Mouse (Mus musculus) midbrain, embryonic 11.5 days (tissue): Measurements from ENCODE around the gene Ndufs2. TPM values are rescaled to one million over a fixed set of nuclear protein-coding genes. Genes with fewer than 3 reads are reported as not detected.

Experiments used
- ATAC-seq: fragments of 200-750 bp; cut with Nextera tagmentation; 2 replicates; pipeline ENCODE4 v1.8.0; 2017; ENCODE audit warnings: moderate TSS enrichment, moderate library complexity; ENCODE audit not compliant: low FRiP score
- DNase-seq: peaks from one replicate; pipeline ENCODE4 v3.0.0; 2015; ENCODE audit warnings: low spot score; ENCODE audit errors: missing footprints
- H3K27ac ChIP-seq: fragments of 300-500 bp; sonication (generic); 2 replicates; pipeline ENCODE4 v1.5.1; 2014; ENCODE audit warnings: low read depth, low read length
- H3K27me3 ChIP-seq: fragments of 300-500 bp; sonication (generic); 2 replicates; pipeline ENCODE4 v1.6.1; 2014; ENCODE audit warnings: mild to moderate bottlenecking, low read length, moderate library complexity, mixed read lengths; ENCODE audit not compliant: control insufficient read depth, insufficient read depth
- H3K36me3 ChIP-seq: fragments of 300-500 bp; sonication (generic); 2 replicates; pipeline ENCODE4 v1.6.1; 2014; ENCODE audit warnings: mild to moderate bottlenecking, low read length, moderate library complexity, mixed read lengths; ENCODE audit not compliant: control insufficient read depth, insufficient read depth
- H3K4me1 ChIP-seq: fragments of 300-500 bp; sonication (generic); 2 replicates; pipeline ENCODE4 v1.6.1; 2014; ENCODE audit warnings: low read length; ENCODE audit not compliant: control insufficient read depth, insufficient read depth
- H3K4me2 ChIP-seq: fragments of 300-500 bp; sonication (generic); 2 replicates; pipeline ENCODE4 v1.6.1; 2014; ENCODE audit warnings: mild to moderate bottlenecking, moderate library complexity
- H3K4me3 ChIP-seq: fragments of 300-500 bp; sonication (generic); 2 replicates; pipeline ENCODE4 v1.5.1; 2014; ENCODE audit warnings: low read depth, low read length
- H3K9ac ChIP-seq: fragments of 300-500 bp; sonication (generic); 2 replicates; pipeline ENCODE4 v1.6.1; 2014; ENCODE audit warnings: low read length
- H3K9me3 ChIP-seq: fragments of 300-500 bp; sonication (generic); 2 replicates; pipeline ENCODE4 v1.6.1; 2016; ENCODE audit warnings: low read length; ENCODE audit not compliant: control insufficient read depth
- WGBS: fragments of 180-500 bp; shearing (Covaris S2); extraction: QIAGEN DNeasy Blood & Tissue Kit; methylation state at CpG from one replicate; pipeline ENCODE4 v1.1.7; 2014; 5-methylcytosine and 5-hydroxymethylcytosine counted together
- polyA plus RNA-seq: library from polyadenylated mRNA; unstranded; fragments of >200 nt; fragmentation: Nextera tagmentation; extraction: Ambion mirVana; gene quantifications from 2 replicates; pipeline ENCODE4 v1.2.1, GENCODE M21; 2014

The Ndufs2 gene
- polyA plus RNA-seq, 1 experiment from 2014 or later: 232 TPM

GRCm38 (mm10) chr1:171192283-171192682 lies 58.9 kb downstream of the Ndufs2 start:
- Histone ChIP-seq H3K9ac (no peak overlapping the region), H3K4me3 (no peak overlapping the region), H3K27me3 (peaks cover 17% of the 10 kb centered on the region; the same call in 1 of the 2 replicates), H3K9me3 (no peaks in the 10 kb centered on the region), H3K4me2 (no peak overlapping the region), H3K27ac (no peak overlapping the region), H3K36me3 (no peaks in the 10 kb centered on the region), H3K4me1 (peaks cover 33% of the 10 kb centered on the region)
- WGBS: 40% methylated on average over 10 of the region's 10 CpGs
- ATAC-seq (no peak), DNase-seq (peak; percentile 82)

- Histone ChIP-seq H3K36me3 (no peaks in the 10 kb centered on the region), H3K4me1 (peaks cover 31% of the 10 kb centered on the region), H3K4me2 (no peak overlapping the region), H3K9ac (no peak overlapping the region), H3K9me3 (no peaks in the 10 kb centered on the region), H3K27me3 (peaks cover 13% of the 10 kb centered on the region; the same call in 1 of the 2 replicates), H3K27ac (no peak overlapping the region), H3K4me3 (no peak overlapping the region)
- no peak for ATAC-seq
- peak; percentile 59 for DNase-seq
- 91% methylated on average over 9 of the region's 9 CpGs for WGBS
Observed at GRCm38 (mm10) chr1:171190832-171191231, 60.4 kb downstream of the Ndufs2 start.

GRCm38 (mm10) chr1:171189476-171190114 lies 61.6 kb downstream of the Ndufs2 start:
- H3K27ac ChIP-seq: peak overlapping the region; percentile 18; the same call in 1 of the 2 replicates
- H3K4me2 ChIP-seq: no peak overlapping the region
- DNase-seq (peak; percentile 89), ATAC-seq (peak; percentile 14; the same call in 1 of the 2 replicates)
- peaks cover 31% of the 10 kb centered on the region for H3K4me1 ChIP-seq
- WGBS: 16% methylated on average over 14 of the region's 14 CpGs
- H3K36me3 ChIP-seq: no peaks in the 10 kb centered on the region
- no peak overlapping the region for H3K4me3 ChIP-seq
- H3K9ac ChIP-seq: no peak overlapping the region
- H3K27me3 ChIP-seq: peaks cover 3% of the 10 kb centered on the region; the same call in 1 of the 2 replicates
- H3K9me3 ChIP-seq: no peaks in the 10 kb centered on the region

GRCm38 (mm10) chr1:171189046-171189445 lies 62.1 kb downstream of the Ndufs2 start:
- Histone ChIP-seq H3K4me3 (no peak overlapping the region), H3K9ac (no peak overlapping the region), H3K27me3 (no peaks in the 10 kb centered on the region; the same call in 1 of the 2 replicates), H3K4me2 (peak overlapping the region; percentile 6; the same call in 1 of the 2 replicates), H3K36me3 (no peaks in the 10 kb centered on the region), H3K27ac (peak overlapping the region; percentile 18; the same call in 1 of the 2 replicates), H3K9me3 (no peaks in the 10 kb centered on the region), H3K4me1 (peaks cover 31% of the 10 kb centered on the region)
- ATAC-seq: peak; percentile 22
- peak; percentile 92 for DNase-seq
- 10% methylated on average over 8 of the region's 8 CpGs for WGBS

- WGBS: 21% methylated on average over 13 of the region's 13 CpGs
- Histone ChIP-seq H3K27me3 (no peaks in the 10 kb centered on the region), H3K9me3 (no peaks in the 10 kb centered on the region), H3K4me1 (peaks cover 24% of the 10 kb centered on the region), H3K4me2 (peak overlapping the region; percentile 0; the same call in 1 of the 2 replicates), H3K27ac (peak overlapping the region; percentile 6; the same call in 1 of the 2 replicates), H3K9ac (no peak overlapping the region), H3K4me3 (no peak overlapping the region), H3K36me3 (no peaks in the 10 kb centered on the region)
- peak; percentile 93 for DNase-seq
- peak; percentile 60; the same call in 1 of the 2 replicates for ATAC-seq
Observed at GRCm38 (mm10) chr1:171187851-171188700, 63.1 kb downstream of the Ndufs2 start.

- Histone ChIP-seq H3K4me3 (no peak overlapping the region), H3K27me3 (no peaks in the 10 kb centered on the region), H3K36me3 (no peaks in the 10 kb centered on the region), H3K9ac (no peak overlapping the region), H3K9me3 (no peaks in the 10 kb centered on the region), H3K4me2 (no peak overlapping the region), H3K4me1 (peaks cover 15% of the 10 kb centered on the region), H3K27ac (no peak overlapping the region)
- WGBS: 72% methylated on average over 8 of the region's 8 CpGs
- ATAC-seq (no peak), DNase-seq (peak; percentile 61)
Observed at GRCm38 (mm10) chr1:171185655-171186054, 65.5 kb downstream of the Ndufs2 start.

Other genes with a start within 250 kb of the Ndufs2 start
- 0.18 and 0.55 TPM in 2 replicates for gene Fcgr4, start 232.5 kb downstream of the Ndufs2 start, polyA plus RNA-seq
- 8.5 and 8.6 TPM in 2 replicates for gene Fcgr3, start 186.5 kb downstream of the Ndufs2 start, polyA plus RNA-seq
- gene Cfap126, start 137.5 kb downstream of the Ndufs2 start, polyA plus RNA-seq: 1.7 and 2.4 TPM in 2 replicates
- 291 and 314 TPM in 2 replicates for gene Sdhc, start 100.8 kb downstream of the Ndufs2 start, polyA plus RNA-seq
- 0.12 TPM in 2 replicates for gene Mpz, start 100.7 kb downstream of the Ndufs2 start, polyA plus RNA-seq
- 30.1 and 32.0 TPM in 2 replicates for gene Pcp4l1, start 55.1 kb downstream of the Ndufs2 start, polyA plus RNA-seq
- 0.10 and 0.18 TPM in 2 replicates for gene Nr1i3, start 37.4 kb downstream of the Ndufs2 start, polyA plus RNA-seq
- 24.0 and 24.7 TPM in 2 replicates for gene Tomm40l, start 28.9 kb downstream of the Ndufs2 start, polyA plus RNA-seq
- 2.1 and 3.7 TPM in 2 replicates for gene Apoa2, start 26.3 kb downstream of the Ndufs2 start, polyA plus RNA-seq
- gene Fcer1g, start 17.0 kb downstream of the Ndufs2 start, polyA plus RNA-seq: 25.5 and 27.3 TPM in 2 replicates
- gene Adamts4, start 967 bp downstream of the Ndufs2 start, polyA plus RNA-seq: 4.0 and 4.4 TPM in 2 replicates
- gene B4galt3, start 18.9 kb upstream of the Ndufs2 start, polyA plus RNA-seq: 49.5 and 58.4 TPM in 2 replicates
- gene Ppox, start 29.8 kb upstream of the Ndufs2 start, polyA plus RNA-seq: 54.1 and 56.3 TPM in 2 replicates
- gene Usp21, start 36.6 kb upstream of the Ndufs2 start, polyA plus RNA-seq: 84.7 and 88.6 TPM in 2 replicates
- gene Ufc1, start 43.6 kb upstream of the Ndufs2 start, polyA plus RNA-seq: 115 and 117 TPM in 2 replicates
- 45.1 and 46.7 TPM in 2 replicates for gene Dedd, start 77.8 kb upstream of the Ndufs2 start, polyA plus RNA-seq
- gene Nit1, start 94.3 kb upstream of the Ndufs2 start, polyA plus RNA-seq: 31.9 and 32.7 TPM in 2 replicates
- gene Pfdn2, start 94.3 kb upstream of the Ndufs2 start, polyA plus RNA-seq: 64.8 and 69.8 TPM in 2 replicates
- 1.4 and 2.3 TPM in 2 replicates for gene Klhdc9, start 109.4 kb upstream of the Ndufs2 start, polyA plus RNA-seq
- gene Nectin4, start 118.7 kb upstream of the Ndufs2 start, polyA plus RNA-seq: 0.49 and 0.65 TPM in 2 replicates
- gene Arhgap30, start 137.6 kb upstream of the Ndufs2 start, polyA plus RNA-seq: 0.38 and 0.57 TPM in 2 replicates
- 152 and 154 TPM in 2 replicates for gene Usf1, start 159.9 kb upstream of the Ndufs2 start, polyA plus RNA-seq
- 2.1 and 4.0 TPM in 2 replicates for gene Tstd1, start 167.5 kb upstream of the Ndufs2 start, polyA plus RNA-seq
- 9.9 and 13.1 TPM in 2 replicates for gene F11r, start 186.1 kb upstream of the Ndufs2 start, polyA plus RNA-seq